Mouse (Mus musculus) limb, embryonic 12.5 days (tissue): ENCODE measurements around the gene Utp14b. TPM values are rescaled to one million over a fixed set of nuclear protein-coding genes. Genes with fewer than 3 reads are reported as not detected.

Source experiments
- ATAC-seq: fragments of 200-750 bp; cut with Nextera tagmentation; 2 replicates; pipeline ENCODE4 v1.8.0; 2017; ENCODE audit warnings: low read depth, moderate TSS enrichment; ENCODE audit not compliant: insufficient number of reproducible peaks, insufficient read depth, low FRiP score, low TSS enrichment
- H3K27ac ChIP-seq: fragments of 300-500 bp; sonication (generic); 2 replicates; pipeline ENCODE4 v1.5.1; 2016; ENCODE audit warnings: mild to moderate bottlenecking, moderate library complexity
- H3K27me3 ChIP-seq: fragments of 300-500 bp; sonication (generic); 2 replicates; pipeline ENCODE4 v1.6.1; 2016; ENCODE audit warnings: mild to moderate bottlenecking, moderate library complexity
- H3K36me3 ChIP-seq: fragments of 300-500 bp; sonication (generic); 2 replicates; pipeline ENCODE4 v1.6.1; 2016; ENCODE audit warnings: mild to moderate bottlenecking, moderate library complexity
- H3K4me1 ChIP-seq: fragments of 300-500 bp; sonication (generic); replicated peaks from 2 replicates; pipeline ENCODE4 v1.6.1; 2016
- H3K4me2 ChIP-seq: fragments of 300-500 bp; sonication (generic); 2 replicates; pipeline ENCODE4 v1.6.1; 2016; ENCODE audit warnings: mild to moderate bottlenecking, moderate library complexity
- H3K4me3 ChIP-seq: fragments of 300-500 bp; sonication (generic); replicated peaks from 2 replicates; pipeline ENCODE4 v1.5.1; 2016; ENCODE audit warnings: mild to moderate bottlenecking
- H3K9ac ChIP-seq: fragments of 300-500 bp; sonication (generic); replicated peaks from 2 replicates; pipeline ENCODE4 v1.6.1; 2016; ENCODE audit warnings: mild to moderate bottlenecking, moderate library complexity
- H3K9me3 ChIP-seq: fragments of 300-500 bp; sonication (generic); 2 replicates; pipeline ENCODE4 v1.6.1; 2016; ENCODE audit warnings: mild to moderate bottlenecking, moderate library complexity
- WGBS: fragments of 180-500 bp; shearing (Covaris S2); methylation state at CpG from one replicate; pipeline ENCODE4 v1.1.7; 2016; 5-methylcytosine and 5-hydroxymethylcytosine counted together
- polyA plus RNA-seq: library from polyadenylated mRNA; unstranded; fragments of >200 nt; fragmentation: Nextera tagmentation; extraction: Ambion mirVana; gene quantifications from 2 replicates; pipeline ENCODE4 v1.2.1, GENCODE M21; 2016

Utp14b gene
- polyA plus RNA-seq, 1 experiment from 2014 or later: 4.1 TPM

DNA sequence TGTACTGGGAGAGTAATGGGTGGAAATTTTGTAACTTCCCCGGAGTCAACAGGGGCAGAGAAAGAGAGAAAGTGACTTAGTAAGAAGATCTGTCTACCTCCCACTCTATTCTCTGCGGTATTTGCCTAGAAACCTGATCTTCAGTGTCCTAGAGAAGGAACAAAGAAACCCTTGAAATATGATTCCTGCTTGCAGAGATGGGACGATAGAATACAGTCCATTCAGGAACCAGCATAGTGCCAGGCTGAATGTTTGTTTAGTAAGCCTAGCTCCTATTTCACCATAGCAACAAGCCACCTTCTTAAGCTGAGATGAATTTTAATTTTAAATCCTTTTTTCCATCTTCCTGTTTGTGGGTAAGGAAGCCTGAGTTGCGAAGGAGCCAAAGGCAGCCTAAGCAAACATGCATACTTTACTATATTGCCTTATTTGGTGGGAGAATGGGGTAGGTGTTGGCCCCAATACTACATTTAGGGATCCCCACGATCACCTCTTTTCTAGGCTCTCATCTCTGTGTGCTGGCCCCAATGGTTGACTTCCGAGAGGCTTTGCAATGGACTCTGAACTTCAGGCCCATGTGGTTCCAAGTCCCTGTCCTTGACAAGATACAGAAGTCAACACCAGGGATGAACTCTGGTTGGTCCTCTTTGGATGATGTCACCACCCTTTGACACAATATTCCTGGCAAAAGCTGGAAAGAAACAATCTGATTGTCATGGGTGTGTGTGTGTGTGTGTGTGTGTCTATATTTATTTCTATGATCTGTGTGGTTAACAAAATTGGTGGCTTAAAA lies 8.4 kb upstream of the Utp14b start:
- Histone ChIP-seq H3K27ac (no peak overlapping the region), H3K36me3 (no peaks in the 10 kb centered on the region), H3K4me1 (peaks cover 12% of the 10 kb centered on the region; the same call in 1 of the 2 replicates), H3K4me2 (no peak overlapping the region), H3K9ac (no peak overlapping the region), H3K4me3 (no peak overlapping the region), H3K27me3 (no peaks in the 10 kb centered on the region), H3K9me3 (no peaks in the 10 kb centered on the region)
- WGBS: 45% methylated on average over 6 of the region's 6 CpGs
- ATAC-seq: no peak

DNA sequence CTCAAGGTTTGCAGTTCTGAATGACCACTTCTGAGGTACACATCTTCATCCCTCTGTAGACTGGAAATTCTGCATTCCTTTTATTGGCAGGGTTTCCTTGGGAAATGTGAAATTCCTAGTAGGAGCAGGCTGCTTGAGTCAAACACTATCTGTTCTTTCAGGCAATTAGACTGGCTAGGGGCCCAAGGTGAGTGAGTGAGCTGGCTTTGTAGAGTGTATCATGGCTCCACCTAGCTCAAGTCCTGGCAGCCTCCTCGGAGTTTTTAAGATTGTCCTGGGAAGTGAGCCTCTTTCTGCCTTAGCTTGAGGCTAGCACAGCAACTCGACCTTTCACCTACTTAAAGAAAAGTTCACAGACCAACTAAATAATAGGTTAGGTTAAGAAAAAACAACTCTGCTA lies 1.4 kb upstream of the Utp14b start:
- H3K4me2 ChIP-seq: no peak overlapping the region
- no peak overlapping the region for H3K4me3 ChIP-seq
- H3K9me3 ChIP-seq: no peaks in the 10 kb centered on the region
- no peaks in the 10 kb centered on the region for H3K27me3 ChIP-seq
- peak overlapping the region; percentile 98 for H3K27ac ChIP-seq
- no peaks in the 10 kb centered on the region for H3K36me3 ChIP-seq
- no peak for ATAC-seq
- H3K4me1 ChIP-seq: peaks cover 41% of the 10 kb centered on the region
- WGBS: 10% methylated on average over 2 of the region's 2 CpGs
- H3K9ac ChIP-seq: no peak overlapping the region

DNA sequence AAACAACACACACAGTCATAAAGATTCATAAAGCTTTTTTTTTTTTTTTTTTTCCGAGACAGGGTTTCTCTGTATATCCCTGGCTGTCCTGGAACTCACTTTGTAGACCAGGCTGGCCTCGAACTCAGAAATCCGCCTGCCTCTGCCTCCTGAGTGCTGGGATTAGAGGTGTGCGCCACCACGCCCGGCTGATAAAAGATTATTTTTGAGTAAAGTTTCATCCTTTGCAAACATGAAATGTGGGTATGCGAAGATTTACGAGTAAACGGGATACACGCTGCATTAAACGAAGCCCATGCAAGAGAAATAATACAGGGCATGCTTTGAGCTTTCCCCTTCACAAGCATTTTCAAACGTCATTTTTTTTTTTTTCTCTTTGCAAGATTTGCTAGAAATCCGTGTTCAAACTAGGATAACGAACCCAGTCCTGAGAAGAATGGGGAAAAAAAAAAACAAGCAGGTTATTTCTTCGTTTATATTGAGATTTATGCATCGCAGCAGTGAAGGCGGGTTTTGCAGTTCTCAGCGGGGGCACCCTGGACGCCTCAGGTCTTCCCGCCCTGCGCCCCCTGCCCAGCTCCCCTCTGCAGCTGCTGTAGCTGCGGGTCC lies 713 bp upstream of the Utp14b start:
- 27% methylated on average over 22 of the region's 22 CpGs for WGBS
- Histone ChIP-seq H3K4me1 (peaks cover 43% of the 10 kb centered on the region), H3K4me3 (peak overlapping the region; percentile 93), H3K36me3 (no peaks in the 10 kb centered on the region), H3K27me3 (no peaks in the 10 kb centered on the region), H3K9me3 (no peaks in the 10 kb centered on the region), H3K9ac (peak overlapping the region; percentile 54), H3K4me2 (peak overlapping the region; percentile 72), H3K27ac (peak overlapping the region; percentile 98)
- ATAC-seq: no peak

DNA sequence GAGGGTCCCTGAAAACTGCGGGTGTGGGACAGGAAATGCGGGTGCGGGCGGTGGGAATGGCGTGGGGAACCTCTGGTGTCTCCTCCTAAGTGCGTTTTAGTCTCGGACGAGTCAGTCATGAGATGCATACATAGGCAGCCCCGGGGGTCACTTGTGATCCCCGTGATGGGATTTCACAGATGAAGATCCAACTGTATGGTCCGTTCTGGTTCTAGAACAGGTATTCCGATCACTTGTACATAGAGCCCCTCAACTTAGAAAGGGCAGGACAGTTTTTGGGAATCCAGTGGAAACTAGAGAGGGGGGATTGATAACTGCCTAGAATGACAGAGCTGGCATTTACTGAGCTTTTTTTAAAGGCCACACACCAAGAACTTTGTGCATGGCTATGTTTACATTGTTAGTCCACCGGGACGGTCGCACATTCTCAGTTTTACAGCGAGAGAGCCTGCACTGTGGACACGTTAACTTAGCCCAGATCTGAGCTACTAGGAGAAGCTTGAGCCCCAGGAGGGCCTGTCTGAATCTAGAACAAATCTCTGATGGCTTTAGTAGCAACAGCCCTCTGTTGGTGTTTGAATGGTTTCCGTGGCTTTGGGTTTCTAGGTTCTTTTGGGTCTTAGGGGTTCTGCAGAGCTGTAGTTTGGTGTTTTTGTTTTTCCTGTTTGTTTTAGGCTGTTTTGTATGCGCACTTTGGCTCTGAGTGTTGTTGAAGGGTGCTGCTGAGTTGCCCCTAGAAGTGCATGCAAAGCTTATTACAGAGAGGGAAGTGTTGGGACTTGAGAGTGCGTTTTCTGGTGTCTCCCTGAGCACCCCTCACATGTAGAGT lies 817 bp downstream of the Utp14b start:
- peaks cover 43% of the 10 kb centered on the region for H3K4me1 ChIP-seq
- ATAC-seq: no peak
- WGBS: under 1% methylated on average over 20 of the region's 20 CpGs
- no peaks in the 10 kb centered on the region for H3K36me3 ChIP-seq
- peak overlapping the region; percentile 72 for H3K4me2 ChIP-seq
- H3K9me3 ChIP-seq: no peaks in the 10 kb centered on the region
- peak overlapping the region; percentile 98 for H3K27ac ChIP-seq
- no peaks in the 10 kb centered on the region for H3K27me3 ChIP-seq
- peak overlapping the region; percentile 93 for H3K4me3 ChIP-seq
- H3K9ac ChIP-seq: peak overlapping the region; percentile 96

DNA sequence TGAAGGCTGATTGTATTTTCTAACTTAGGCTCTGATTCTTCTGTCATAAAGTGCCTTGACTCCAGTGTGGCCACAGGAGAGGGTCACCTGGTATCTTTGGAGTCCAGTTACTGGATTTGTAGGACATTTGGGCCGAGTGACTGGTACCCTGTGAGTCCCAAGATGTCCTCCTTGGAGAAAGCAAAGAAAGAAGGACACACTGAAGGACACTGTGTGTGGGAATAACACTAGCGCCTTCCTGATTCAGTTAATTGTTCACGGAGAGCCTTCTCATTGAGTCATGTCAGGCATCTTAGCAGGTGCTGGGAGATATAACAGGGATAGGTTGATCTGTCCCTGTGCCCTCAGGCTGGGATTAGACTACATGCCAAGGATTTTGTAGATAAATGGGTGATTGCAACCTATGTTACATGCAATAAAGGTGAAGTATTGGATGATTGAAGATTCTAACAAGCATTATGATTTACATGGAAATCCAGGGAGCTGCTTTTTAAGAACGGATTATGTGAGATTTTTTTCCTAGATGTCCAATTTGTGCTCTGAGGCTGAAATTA lies 1.5 kb downstream of the Utp14b start:
- Histone ChIP-seq H3K9ac (peak overlapping the region; percentile 96), H3K4me1 (peaks cover 43% of the 10 kb centered on the region), H3K27ac (no peak overlapping the region), H3K4me2 (peak overlapping the region; percentile 72), H3K27me3 (no peaks in the 10 kb centered on the region), H3K36me3 (peaks cover 6% of the 10 kb centered on the region), H3K4me3 (peak overlapping the region; percentile 93), H3K9me3 (no peaks in the 10 kb centered on the region)
- 46% methylated on average over 4 of the region's 4 CpGs for WGBS
- no peak for ATAC-seq

DNA sequence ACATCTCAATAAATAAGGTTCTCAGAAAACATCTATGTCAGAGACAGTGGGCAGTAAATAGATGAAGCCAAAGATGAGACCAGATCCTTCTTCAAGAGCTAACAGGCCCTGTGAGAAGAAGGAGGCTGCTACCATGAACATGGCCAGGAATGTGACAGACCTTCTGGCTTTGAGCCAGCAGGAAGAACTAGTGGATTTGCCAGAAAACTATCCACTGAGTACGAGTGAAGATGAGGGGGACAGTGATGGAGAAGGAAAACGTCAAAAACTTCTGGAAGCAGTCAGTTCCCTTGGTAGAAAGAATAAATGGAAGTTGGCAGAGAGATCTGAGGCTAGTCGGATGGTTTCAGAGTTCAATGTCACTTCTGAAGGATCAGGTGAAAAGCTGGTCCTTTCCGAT lies 6.5 kb downstream of the Utp14b start:
- Histone ChIP-seq H3K4me1 (peaks cover 22% of the 10 kb centered on the region), H3K4me3 (no peak overlapping the region), H3K36me3 (peaks cover 50% of the 10 kb centered on the region), H3K9me3 (no peaks in the 10 kb centered on the region), H3K27me3 (no peaks in the 10 kb centered on the region), H3K9ac (no peak overlapping the region), H3K27ac (no peak overlapping the region), H3K4me2 (no peak overlapping the region)
- no peak for ATAC-seq
- WGBS: 90% methylated on average over 4 of the region's 4 CpGs

DNA sequence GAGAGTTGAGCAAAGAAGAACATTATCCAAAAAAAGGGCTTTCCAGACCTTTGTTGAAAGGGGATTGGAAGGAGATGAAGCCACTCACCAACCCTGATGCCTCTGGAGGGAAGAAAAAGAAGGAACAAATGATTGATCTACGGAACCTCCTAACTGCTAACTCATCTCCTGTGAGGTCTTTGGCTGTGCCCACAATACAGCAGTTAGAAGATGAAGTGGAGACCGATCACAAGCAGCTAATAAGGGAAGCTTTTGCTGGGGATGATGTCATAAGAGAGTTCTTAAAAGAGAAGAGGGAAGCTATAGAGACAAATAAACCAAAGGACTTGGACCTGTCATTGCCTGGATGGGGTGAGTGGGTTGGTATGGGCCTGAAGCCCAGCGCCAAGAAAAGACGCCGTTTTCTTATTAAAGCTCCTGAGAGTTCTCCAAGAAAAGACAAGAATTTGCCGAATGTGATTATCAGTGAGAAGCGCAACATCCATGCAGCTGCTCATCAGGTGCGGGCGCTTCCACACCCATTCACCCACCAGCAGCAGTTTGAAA lies 8.2 kb downstream of the Utp14b start:
- WGBS: 96% methylated on average over 9 of the region's 9 CpGs
- Histone ChIP-seq H3K9ac (no peak overlapping the region), H3K4me2 (no peak overlapping the region), H3K4me3 (no peak overlapping the region), H3K27me3 (no peaks in the 10 kb centered on the region), H3K4me1 (peaks cover 7% of the 10 kb centered on the region), H3K9me3 (no peaks in the 10 kb centered on the region), H3K27ac (no peak overlapping the region), H3K36me3 (peaks cover 55% of the 10 kb centered on the region)
- ATAC-seq: no peak

DNA sequence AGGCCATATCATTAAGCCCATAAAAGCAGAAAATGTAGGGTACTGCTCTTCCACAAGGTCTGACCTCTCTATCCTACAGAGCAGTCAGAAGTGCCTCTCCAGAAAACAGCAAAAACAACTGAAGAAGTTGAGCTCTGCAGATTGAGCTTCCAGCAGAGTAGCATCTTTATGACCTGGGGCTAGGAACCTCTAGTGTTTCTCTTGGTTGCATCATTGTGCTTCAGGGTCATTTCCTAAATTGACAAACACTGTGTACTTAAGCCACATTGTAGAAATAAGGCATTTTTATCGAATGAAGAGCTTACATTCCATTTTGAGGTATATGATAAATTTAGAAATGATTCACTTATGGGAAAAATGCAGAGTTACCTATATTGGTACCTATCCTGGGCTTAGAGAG lies 8.7 kb downstream of the Utp14b start:
- no peak for ATAC-seq
- 84% methylated on average over 1 of the region's 1 CpGs for WGBS
- H3K4me1 ChIP-seq: 0 out of 2 replicates have a peak, but pooled peaks cover 1% of the 10 kb centered on the region
- H3K9ac ChIP-seq: no peak overlapping the region
- H3K9me3 ChIP-seq: no peaks in the 10 kb centered on the region
- H3K36me3 ChIP-seq: peaks cover 55% of the 10 kb centered on the region
- no peak overlapping the region for H3K27ac ChIP-seq
- no peaks in the 10 kb centered on the region for H3K27me3 ChIP-seq
- H3K4me2 ChIP-seq: no peak overlapping the region
- no peak overlapping the region for H3K4me3 ChIP-seq

DNA sequence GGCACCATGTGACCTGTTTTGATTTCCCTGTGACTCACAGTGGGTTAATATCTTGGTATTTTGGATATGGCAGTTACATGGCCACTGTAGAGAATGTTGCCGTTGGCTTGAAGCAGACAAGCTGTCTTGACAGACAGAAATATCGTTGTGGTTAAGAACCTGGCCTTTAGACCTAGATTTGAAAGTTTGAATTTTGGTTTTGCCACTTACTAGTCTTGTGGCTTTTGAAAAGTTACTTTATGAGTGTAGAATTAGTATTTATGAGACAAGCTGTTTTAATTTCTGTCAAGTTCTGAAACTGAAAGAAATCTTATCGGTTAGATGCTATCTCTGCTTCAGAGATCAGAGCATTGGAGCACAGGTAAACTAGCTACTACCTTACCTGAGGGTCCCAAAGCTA lies 24.5 kb downstream of the Utp14b start:
- H3K9me3 ChIP-seq: no peaks in the 10 kb centered on the region
- no peak overlapping the region for H3K4me3 ChIP-seq
- H3K4me1 ChIP-seq: no peaks in the 10 kb centered on the region
- WGBS: 92% methylated on average over 3 of the region's 3 CpGs
- no peak overlapping the region for H3K4me2 ChIP-seq
- H3K9ac ChIP-seq: no peak overlapping the region
- ATAC-seq: no peak
- no peak overlapping the region for H3K27ac ChIP-seq
- H3K27me3 ChIP-seq: no peaks in the 10 kb centered on the region
- H3K36me3 ChIP-seq: peaks cover 18% of the 10 kb centered on the region; the same call in 1 of the 2 replicates

DNA sequence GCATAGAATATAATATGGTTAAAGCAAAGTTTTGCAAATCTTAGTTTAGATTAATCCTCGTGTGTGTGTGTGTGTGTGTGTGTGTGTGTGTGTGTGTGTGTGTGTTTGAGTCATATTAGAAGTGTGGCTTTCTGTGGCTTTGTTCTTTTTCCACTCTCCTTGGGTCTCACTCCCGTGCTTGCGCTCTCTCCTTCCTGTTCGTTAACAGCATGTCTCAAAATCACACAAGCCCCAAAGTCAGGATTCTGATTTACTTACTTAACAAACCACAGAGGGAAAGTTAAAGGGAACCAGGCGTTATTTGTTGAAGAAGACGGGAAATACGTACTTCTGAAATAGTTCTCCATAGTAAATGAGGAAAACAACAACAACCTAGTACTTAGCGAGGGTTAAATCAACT lies 26.3 kb downstream of the Utp14b start:
- Histone ChIP-seq H3K9ac (no peak overlapping the region), H3K27ac (no peak overlapping the region), H3K4me1 (no peaks in the 10 kb centered on the region), H3K4me2 (no peak overlapping the region), H3K27me3 (no peaks in the 10 kb centered on the region), H3K4me3 (no peak overlapping the region), H3K9me3 (no peaks in the 10 kb centered on the region), H3K36me3 (peaks cover 27% of the 10 kb centered on the region; the same call in 1 of the 2 replicates)
- WGBS: 73% methylated on average over 8 of the region's 8 CpGs
- ATAC-seq: no peak

DNA sequence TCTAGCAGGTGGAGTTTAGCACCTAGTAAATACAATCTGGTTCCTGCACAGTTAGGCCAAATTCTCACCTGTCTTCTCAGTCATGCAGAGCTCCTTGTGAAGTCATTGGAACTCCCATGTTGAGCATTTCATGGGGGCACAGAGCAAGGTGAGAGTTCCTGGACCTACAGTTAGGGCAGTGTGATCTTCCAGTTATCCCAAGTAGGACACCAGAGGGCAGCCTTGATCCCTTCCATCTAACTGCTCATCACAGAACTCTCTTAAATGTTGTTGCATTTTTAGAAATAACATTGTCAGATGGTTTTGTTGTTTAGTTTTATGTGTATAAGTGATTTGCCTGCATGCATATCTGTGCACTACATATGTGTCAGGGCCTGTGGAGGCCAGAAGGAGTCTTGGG lies 29.0 kb downstream of the Utp14b start:
- Histone ChIP-seq H3K36me3 (peaks cover 40% of the 10 kb centered on the region), H3K9ac (no peak overlapping the region), H3K4me2 (no peak overlapping the region), H3K4me1 (no peaks in the 10 kb centered on the region), H3K27me3 (no peaks in the 10 kb centered on the region), H3K4me3 (no peak overlapping the region), H3K27ac (no peak overlapping the region), H3K9me3 (no peaks in the 10 kb centered on the region)
- no peak for ATAC-seq
